Mouse (Mus musculus): ENCODE data around the gene Gm5142. TPM values are rescaled to one million over a fixed set of nuclear protein-coding genes. Genes with fewer than 3 reads are reported as not detected.
A peak's percentile ranks its signal among the peaks of the same experiment; 100 is the strongest.

The Gm5142 gene
- not detected for total RNA-seq (2021)
- long read RNA-seq, experiment 1, result 0 reads
- long read RNA-seq, experiment 2, result 0 reads

DNA sequence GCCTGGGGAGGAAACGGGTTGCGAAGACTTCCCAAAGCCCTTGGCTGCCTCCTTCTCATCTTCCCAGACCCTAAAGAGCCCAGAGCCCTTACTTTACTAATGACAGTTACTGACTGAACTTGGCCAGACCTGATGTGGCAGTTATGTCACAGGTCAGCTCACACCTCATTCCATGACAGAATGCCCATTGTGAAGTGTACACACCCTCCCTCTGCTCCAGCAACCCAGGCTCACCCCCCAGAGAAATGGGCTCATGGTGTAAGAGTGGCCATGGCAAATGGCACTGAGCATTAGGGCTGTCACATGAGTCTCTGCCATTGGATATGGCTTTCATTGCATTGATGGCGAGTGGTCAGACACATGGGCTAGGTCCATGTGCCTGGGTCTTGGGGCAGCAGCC, at the start of gene Gm5142:
Gm5142 (minus strand) TSS at position 101 of the 400 bp plus-strand sequence.
- intact Hi-C loops (cut with DNase I), result no loop called here

DNA sequence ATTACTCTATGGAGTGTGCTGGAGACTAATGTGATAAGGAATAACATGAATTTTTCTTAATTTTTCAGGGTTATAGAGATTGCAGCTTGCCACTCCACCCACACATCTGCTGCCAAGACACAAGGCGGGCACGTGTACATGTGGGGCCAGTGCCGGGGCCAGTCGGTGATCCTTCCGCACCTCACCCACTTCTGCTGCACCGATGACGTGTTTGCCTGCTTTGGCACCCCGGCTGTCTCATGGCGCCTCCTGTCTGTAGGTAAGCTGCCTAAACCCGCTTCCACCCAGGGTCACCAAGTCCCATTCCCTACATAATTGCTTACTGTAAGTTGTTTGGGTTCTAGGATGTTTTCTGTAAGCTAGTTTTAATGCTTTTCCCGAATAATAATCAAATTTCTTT, 47.7 kb upstream of the Gm5142 start:
- intact Hi-C loops (cut with DNase I), result no loop called here
- DNase-seq, result no peak

More for the DNA sequence above, at the start of gene Gm5142:
- DNase-seq, result no peak

DNA sequence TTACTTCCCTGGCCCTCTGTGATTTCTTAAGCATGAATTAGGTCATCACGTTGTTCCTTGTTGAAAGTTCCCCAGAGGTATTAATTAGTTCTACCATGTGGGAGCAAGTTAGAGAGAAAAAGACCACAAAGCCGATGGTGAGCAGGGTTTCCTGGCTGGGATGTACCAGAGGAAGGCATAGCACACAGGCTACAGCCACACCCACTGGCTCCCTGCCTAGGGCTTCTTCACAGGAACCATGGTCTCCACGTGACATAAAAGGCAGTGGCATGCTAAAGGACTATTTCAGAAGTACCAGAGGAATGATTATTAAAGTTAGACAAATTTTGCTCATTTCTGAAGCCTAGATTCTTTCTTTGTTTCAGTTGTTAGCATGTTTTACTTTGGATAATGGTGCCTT, 40.7 kb upstream of the Gm5142 start:
- intact Hi-C loops (cut with DNase I), result no loop called here
- DNase-seq, result no peak

DNA sequence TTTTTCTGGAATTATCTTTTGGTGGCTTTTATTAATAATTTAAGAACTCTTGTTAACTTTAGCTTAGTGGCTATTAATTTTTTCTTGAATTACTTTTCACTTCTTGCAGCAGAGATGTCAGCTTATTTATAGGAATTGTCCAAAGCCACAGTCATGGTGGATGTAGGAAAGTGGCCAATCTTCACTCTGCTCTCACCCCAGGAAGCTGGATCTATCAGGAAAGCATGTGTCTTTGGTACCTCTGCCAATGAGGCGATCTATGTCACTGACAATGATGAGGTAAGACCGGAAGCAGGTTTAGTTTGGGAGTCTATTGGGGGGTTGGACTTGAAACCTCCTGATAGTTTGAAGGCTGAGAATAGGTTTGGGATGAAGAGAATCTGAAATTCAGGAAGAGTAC, 31.3 kb upstream of the Gm5142 start:
- no peak for DNase-seq
- intact Hi-C loops (cut with DNase I), result no loop called here

DNA sequence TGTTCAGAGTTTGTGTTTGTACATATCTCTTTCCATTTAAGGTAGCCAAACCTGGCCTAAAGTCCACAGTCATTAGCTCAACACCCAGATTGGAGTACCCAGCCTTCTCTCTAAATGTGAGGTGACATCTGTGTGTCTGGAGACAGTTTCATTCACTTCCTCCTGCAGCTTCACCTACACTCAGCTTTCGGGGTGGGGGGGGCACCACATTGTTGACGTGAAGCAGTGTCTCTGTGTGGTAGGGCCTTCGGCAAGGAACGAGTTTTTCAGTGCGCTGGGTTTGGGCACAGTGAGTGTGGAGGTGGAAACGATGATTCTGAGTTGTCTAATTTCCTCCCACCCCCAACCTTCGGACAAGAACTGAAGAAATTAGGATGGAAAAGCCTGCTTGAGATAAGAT, 30.5 kb upstream of the Gm5142 start:
- intact Hi-C loops (cut with DNase I), result no loop called here

DNA sequence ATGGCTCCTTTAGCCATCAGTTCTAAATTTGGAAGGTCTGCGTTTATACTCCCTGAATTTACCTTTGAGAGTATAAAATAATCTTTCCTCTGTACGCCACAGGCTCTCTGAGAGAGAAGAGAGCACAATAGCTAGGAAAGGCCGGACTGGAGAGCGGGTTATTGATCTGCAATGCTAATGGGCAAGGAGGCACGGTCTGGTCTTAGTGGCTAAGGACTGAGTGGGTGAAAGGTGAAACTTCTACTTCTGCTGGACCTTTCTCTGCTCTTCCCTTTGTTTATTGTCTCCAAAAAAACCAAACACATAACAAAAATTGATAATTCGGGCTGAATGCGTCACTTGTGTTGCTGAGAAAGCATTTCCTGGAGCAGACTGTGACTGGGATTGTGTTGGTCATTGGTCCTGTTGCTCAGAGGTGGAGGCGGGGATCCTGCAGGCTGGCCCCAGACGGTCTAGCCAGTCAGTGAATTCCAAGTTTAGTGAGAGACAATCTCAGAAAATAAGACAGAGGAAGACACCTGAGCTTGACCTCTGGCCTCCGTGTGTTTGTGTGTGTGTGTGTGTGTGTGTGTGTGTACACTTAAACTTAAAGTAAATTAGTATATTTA, 27.5 kb upstream of the Gm5142 start:
- no peak for DNase-seq
- intact Hi-C loops (cut with DNase I), result no loop called here

More for the DNA sequence above, 30.5 kb upstream of the Gm5142 start:
- no peak for DNase-seq

DNA sequence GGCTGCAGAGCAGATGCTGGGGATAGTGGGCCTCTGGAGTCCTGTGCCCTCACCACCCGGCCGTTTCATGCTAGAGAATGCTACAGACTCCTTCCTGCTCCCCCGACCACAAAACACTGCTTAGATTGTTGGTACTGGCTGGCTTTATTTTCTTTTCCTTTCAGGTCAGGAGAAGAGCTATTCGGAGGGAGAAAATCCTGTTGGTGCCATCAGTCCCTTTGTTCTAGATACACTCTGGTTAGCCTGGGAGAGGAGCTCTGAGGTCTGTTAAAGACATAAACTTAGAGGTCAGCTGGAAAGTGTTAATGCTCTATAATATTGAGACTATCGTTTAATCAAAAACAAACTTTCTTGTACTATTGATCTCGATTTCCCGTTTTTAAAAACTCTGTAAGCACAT, 26.9 kb upstream of the Gm5142 start:
- DNase-seq, result no peak
- intact Hi-C loops (cut with DNase I), result no loop called here

DNA sequence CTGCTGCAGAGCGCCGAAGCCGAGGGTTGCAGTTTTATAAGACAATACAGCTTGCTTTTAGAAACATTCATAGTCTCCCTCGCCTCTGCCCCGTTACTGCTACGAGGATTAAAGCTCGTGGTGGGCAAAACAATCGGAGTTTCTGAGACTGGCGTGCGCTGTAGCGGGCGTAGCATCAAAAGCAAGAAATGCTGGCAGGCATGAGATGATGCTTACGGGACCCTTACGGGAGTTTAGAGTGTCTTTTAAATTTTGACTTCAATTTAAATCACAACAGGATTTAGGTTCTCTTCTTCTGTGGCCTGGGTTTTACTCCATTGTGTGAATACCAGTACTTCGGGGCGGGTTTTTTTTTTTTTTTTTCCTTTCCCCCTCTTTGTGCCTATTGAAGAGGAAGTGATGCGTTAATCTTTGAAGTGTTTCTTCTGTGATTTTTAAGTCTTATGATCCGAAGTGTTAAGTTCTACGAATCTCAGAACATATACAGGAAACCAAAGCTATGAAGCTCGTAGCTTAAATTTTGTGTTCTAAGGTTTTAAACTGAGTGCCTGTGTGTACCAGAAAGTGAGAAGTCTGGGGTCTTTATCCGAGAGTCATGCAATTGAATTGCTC, 23.2 kb upstream of the Gm5142 start:
- intact Hi-C loops (cut with DNase I), result no loop called here
- no peak for DNase-seq

DNA sequence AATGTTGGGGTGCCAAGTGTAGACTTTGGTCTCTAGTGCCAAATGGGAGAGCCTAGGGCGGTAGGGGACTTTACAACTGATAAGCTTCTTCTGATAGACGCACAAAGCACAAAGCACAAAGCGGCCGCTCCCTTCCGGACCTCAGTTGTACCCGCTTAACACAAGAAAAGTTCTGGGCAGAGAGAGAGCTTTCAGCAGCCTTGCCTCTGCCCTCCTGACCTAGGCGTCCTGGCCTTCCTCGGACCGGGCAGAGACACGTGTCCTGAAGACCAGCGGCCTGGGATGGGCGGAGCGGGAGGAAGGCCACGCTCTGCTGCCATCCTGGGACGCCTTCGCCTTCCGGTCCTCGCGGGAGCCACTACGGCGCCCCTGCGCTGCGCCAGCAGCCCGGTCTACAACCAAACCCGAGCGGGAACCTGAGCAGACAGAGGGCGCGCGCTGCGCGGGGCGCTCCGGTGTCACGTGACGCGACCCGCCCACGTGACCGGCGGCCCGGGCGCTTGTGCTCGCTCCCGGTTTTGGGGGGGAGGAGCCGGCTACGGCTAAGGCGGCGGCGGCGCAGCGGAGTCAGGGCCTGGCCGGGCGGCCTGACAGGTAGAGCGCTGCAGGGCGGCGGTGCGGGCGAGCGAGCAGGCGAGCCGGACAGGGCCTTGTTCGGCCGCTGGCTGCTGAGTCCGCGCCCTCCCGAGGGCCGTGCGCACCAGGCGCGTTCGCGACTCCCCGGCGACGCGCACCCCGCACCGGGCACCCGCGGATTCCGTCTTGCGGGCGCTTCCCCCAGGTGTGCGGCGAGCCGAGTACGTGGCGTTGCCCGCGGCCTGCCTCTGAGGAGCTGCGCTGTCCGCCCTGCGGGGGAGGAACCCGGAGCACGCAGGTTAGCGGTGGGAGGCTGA, 22.4 kb upstream of the Gm5142 start, which contains the start of gene Rcbtb1:
Rcbtb1 (plus strand) TSS at position 499 of the 893 bp plus-strand sequence.
- peak; percentile 87 to 88 for DNase-seq

DNA sequence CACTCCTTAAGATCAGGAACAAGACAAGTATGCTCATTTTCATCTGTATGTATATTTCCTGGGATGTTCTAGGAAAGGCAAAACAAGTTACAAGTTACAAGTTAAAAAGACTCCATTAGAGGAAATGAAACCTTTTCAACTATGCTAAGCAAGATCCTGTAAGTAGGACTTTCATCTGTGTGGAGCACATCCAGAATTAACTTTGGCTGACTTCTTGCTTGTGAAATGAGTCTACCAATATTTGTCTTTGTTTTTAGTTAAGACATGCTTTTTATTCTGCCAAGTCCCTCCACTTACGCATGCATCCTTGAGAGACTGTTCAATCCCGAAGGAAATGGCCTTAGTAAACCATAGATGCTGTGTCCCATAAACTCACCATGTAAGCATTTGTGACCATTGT, 7.6 kb upstream of the Gm5142 start:
- DNase-seq, result no peak

More for the DNA sequence above, 22.4 kb upstream of the Gm5142 start, which contains the start of gene Rcbtb1:
- intact Hi-C loops (cut with DNase I), result no loop called here

DNA sequence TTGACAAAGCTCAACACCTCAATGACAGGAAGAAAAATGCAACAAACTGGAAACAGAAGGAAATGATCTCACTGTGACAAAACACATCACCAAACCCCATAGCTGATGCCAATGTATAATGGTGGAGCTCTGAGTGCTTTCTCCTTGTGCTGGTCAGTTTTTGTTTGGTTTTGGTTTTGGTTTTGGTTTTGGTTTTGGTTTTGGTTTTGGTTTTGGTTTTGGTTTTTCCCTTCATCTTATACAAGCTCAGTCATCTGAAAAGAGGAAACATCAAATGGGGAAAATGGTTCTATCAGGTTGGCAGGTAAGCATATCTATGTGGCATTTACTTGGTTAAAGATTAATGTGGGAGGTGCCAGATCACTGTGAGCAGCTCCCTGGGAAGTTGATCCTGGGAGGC, 7.0 kb upstream of the Gm5142 start:
- DNase-seq, result no peak
- intact Hi-C loops (cut with DNase I), result no loop called here

More for the DNA sequence above, 7.6 kb upstream of the Gm5142 start:
- intact Hi-C loops (cut with DNase I), result no loop called here

DNA sequence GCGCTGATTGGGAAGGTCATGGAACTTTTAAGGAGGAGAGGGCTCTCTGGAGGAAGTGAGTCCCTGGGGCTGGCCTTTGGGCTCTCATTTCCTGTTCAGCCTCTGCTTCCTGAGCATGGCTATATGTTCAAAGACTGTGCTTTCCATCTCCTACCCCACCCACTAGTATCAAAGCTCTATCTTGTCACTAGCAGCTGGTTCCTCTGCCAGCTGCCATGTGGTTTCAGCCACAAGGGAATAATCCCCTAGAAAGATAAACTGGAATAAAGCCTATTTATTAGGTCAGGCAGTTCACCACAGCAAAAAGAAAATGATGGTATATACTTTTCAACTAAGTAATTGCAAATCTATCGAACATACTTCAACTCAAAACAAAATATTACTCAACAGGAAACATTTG, 4.2 kb upstream of the Gm5142 start:
- intact Hi-C loops (cut with DNase I), result no loop called here
- no peak for DNase-seq

DNA sequence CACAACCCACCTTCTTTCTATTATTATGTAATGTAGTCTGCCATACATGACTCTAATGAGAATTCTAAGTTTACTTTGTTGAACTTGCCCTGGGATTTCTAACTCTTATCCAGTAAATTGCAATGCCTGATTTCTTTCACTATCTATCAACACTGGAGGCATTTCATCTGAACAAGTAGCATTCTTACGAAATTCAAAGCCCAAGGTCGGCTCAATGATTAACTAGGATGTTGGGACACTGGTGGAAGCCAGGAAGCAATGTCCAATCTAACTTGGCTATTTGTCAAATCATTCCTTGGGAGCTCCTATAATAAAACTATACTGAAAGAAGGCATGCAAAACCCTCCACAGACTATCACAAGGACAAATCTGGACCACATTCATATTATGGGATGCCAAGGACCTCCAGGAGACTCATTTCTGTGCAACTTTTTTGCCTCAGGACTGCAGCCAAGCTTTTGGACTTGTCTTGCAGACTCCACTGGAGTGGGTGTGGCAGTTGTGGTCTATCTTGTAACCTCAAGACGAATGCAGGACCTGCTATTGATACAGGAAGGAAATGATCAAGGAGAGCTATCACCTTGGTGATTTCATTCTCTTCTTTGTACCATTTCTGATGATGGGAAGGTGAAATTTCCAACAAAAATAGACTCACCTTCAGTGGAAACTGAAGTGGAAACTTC, 21.4 kb downstream of the Gm5142 start:
- DNase-seq, result no peak
- intact Hi-C loops (cut with DNase I), result no loop called here

DNA sequence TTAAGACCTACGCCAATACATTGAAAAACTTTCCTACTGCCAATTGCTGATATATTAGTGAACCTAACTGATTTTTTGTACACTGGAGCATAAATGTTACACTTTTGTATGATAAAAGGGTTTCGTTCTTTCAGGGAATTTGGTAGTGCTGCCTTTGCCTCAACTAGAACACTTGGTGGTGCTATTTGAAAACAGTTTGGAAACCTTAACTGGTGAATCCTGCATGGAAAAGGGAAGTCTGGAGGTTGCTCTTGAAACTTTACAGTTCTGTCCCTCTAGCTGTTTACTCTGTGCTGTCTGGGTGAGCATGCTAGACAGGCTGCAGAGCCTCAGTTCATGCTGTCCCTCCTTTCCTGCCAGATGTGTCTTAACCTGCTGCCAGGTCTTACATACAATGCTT, 23.0 kb downstream of the Gm5142 start:
- DNase-seq, result no peak
- intact Hi-C loops (cut with DNase I), result no loop called here

DNA sequence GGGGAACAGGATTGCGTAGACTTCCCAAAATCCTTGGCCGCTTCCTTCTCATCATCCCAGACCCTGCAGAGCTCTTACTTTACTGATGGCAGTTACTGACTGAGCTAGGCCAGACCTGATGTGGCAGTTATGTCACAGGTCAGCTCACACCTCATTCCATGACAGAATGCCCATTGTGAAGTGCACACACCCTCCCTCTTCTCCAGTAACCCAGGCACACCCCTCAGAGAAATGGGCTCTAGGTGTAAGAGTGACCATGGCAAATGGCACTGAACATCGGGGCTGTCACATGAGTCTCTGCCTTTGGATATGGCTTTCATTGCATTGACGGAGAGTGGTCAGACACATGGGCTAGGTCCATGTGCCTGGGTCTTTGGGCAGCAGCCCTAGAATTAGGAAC, 35.8 kb downstream of the Gm5142 start, which contains the start of gene 1700129C05Rik:
1700129C05Rik (minus strand) TSS at position 101 of the 400 bp plus-strand sequence.
- intact Hi-C loops (cut with DNase I), result no loop called here

DNA sequence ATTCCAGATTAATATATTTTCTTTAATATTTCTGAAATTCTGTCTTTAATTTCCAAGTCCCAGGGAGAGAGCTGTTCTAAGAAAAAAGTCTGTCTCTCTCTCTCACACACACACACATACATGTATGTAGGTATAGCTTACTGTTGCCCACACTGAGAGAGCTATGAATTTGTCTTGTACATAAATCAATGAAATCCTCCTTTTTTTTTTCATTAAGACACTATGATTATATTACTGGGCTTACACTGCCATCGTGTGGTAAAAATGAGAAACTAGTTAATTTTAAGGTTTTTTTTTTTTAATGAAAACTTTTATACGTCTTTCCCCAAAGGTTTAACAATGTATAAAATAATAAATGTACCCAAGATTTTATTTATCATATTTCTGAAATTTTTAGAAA, 64.3 kb downstream of the Gm5142 start:
- intact Hi-C loops (cut with DNase I), result no loop called here
- DNase-seq, result no peak

More for the DNA sequence above, 35.8 kb downstream of the Gm5142 start, which contains the start of gene 1700129C05Rik:
- DNase-seq, result no peak
